Mouse (Mus musculus): ENCODE measurements at regions not wholly inside any gene's neighbourhood (a gene's known extent, or its start where the extent isn't known, plus 50 kb on each side); places are given as distances from the start of the nearest gene placed in this dataset.

- CTCF ChIA-PET = no interaction called here
These were observed 283.4 kb downstream of the Rps24 start for GRCm38 (mm10) chr14:24770015-24770977.

GRCm38 (mm10) chr14:24771663-24772062, 284.7 kb downstream of the Rps24 start:
- CTCF ChIA-PET = no interaction called here

- CTCF ChIA-PET = no interaction called here
These were observed 285.2 kb downstream of the Rps24 start for GRCm38 (mm10) chr14:24772129-24772528.

DNA sequence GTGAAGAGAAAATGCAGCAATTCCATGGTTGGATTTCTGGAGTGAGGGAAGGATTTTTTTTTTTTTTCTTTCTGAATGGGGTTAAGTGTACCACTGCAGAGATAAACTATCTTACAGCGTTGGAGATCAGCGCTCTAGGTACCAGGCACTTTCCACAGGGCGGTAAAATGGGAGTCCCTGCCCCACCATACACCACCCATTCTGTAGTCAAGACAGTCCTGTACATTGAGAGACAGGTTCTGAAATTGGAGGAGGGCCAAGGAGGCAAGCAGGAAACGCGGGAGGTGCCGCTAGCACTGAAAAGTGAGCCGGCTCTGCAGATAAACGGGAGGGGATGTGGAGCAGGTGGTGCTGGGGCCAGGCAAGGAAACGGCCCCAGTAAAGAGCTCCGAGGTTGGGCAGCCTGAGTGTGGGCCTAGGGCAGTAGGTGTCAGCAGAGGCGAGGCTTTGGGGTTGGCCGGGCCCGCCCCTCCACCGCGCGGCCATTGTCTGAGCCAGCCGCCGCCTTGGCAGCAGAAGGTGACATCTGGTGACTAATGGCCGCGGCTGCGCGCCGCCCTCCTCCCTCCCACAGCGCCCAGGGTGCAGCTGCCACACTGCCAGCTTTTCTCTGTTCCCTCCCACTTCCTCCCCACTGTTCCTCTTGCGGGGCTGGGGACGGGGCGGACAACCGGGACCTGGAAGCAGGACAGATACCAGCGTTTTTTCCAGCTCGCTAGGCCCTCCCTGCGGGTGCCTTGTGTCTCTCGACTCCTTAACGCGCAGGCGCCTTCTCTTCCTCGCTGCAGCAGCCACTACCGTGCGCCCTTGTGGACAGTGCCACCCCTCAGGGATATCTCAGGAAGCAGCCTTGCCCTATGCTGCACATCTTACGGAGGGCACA, 292.1 kb downstream of the Rps24 start:
- CTCF ChIA-PET = interaction anchor here (0.5 kb wide), 1 partner anchor 49 kb away, joined by 3 read pairs; no protein-coding TSS in a partner anchor

DNA sequence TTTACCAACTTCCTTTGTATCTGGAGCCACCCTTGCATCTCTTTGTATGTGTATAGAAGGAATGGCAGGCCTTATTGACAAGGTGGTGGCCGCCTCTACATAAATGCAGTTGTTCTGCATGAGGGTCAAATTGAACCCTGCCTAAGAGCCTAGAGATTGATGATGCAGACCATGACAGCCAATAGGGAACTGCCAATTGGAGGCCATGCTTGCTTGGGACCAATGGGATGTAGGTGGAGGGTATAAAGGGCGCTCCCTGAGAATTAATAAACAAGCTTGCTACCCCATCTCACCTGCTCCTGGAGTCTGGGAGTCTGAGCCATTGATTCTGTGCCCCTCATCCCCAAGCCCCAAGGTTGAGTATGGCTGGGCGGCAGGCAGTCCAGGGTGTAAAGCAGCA, 294.7 kb downstream of the Rps24 start:
- CTCF ChIA-PET = interaction anchor here (0.5 to 0.6 kb wide), 2 partner anchors 668 to 817 kb away, joined by 3 to 13 read pairs; no protein-coding TSS in a partner anchor

DNA sequence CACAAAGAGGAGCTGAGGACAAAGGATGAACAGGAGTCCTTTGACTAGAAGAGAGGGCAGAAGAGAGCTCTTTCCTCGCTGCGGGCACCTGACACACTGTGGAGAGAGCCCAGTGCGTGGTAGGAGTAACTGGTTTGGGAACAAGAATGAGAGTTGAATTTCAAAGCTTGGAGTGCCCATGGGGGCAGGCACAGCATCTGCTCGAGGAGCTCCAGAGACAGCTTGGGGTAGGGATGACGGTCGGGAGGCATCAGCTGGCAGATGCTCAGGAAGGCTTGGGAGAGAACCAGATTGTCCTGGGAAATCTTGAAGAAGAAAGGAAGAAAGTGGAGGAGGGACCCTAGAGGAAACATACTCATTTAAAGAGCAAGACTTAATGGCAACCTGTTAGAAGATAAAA, 297.0 kb downstream of the Rps24 start:
- CTCF ChIA-PET = no interaction called here

- CTCF ChIA-PET = no interaction called here
These were observed 298.5 kb downstream of the Rps24 start for GRCm38 (mm10) chr14:24785452-24785851.

DNA sequence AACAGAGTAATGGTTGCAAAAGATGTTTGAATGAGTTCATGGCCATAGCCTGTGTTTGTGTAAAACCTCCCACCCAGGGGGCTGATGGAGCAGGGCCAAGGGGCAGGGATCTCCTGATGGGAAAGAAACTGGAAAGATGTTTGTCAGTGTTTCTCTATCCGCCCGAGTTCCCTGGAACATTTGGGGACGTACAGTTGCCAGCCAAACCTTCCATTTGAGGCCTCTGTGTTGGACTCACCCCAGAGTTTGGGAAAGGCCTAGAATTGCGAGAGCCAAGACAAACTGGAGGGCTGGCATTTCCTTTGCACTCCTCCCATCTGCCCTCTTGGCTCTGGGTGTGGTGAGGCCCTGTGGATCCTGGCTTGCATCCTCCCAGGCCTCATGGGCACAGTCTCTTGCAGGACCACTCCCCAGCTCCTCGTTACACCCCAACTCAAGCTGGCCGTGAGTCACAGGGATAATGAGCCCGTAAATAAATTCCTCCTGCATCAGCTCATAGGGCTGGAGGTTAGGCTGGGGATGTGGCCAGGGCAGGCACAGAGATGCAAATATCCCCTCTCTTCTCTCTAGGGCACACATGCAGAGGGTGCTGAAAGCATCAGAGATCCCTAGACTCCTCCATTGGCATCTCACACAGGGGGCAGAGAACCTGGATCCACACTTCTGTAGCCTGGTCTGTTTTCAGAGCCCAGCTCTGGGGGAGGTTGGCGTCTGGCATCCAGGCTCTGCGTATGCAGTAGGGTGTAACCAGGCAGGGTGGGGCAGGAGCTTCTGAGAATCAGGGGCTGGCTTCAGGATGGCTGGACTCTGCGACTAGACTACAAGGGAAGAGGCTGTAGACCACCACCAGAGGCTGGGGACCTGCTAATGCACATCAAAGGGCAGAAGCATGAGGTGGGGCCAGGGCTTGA, 306.7 kb downstream of the Rps24 start:
- CTCF ChIA-PET = no interaction called here

DNA sequence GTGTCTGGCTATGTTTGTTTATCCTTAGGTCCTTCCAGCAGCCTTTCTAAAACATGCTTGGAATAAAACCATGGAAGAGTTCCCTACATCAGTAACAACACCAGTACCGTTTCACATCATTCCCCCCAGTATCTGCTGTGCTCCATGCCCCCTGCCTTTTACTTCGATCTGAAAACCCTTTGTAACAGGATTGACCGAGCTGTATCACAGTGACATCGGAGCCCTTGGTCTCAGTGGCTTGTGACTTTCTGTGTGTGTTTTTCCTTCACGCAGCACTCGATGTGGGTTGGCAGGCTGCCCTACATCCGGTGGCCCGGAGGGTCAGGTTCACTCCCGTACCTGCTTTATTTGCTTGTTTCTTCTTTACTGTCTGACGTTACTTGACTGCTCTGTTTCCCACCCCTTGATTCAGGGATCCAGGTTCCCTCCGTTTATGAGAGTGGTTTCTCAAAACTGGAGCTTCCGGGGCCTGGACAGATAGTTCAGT, 307.5 kb downstream of the Rps24 start:
- CTCF ChIA-PET = no interaction called here

- CTCF ChIA-PET = no interaction called here
These were observed 310.6 kb downstream of the Rps24 start for GRCm38 (mm10) chr14:24797494-24797893.

GRCm38 (mm10) chr14:24798066-24798465, 311.1 kb downstream of the Rps24 start:
- CTCF ChIA-PET = no interaction called here

DNA sequence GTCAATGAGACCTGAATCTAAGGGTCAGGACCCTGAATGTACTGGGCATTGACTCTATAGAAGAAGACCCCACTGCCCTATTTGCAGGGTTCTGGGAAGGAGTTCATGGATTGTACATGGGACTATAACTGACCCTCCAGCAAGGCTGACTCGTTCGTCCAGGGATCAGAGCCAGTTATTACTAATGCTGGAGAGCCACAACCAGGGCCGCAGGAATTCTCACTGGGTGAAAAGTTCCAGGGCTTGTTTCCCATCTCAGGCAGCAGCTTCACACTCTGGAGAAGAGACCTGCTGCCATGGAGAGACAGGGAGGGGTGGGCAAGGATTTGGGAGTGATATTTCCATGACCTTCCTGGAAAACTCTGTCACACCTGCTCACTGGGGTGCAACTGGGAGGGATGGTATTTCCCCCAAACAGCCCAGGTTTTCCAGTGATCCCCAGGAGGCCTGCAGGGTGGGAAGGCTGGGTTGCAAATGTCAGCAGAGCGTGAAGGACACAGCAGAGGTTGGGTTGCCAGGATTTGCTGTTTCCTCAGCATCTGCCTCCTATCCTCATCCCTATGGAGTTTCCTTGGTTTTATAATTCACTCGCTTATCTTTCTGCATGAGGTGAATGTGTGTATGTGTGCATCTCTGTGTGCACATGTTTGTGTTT, 316.2 kb downstream of the Rps24 start:
- CTCF ChIA-PET = no interaction called here

DNA sequence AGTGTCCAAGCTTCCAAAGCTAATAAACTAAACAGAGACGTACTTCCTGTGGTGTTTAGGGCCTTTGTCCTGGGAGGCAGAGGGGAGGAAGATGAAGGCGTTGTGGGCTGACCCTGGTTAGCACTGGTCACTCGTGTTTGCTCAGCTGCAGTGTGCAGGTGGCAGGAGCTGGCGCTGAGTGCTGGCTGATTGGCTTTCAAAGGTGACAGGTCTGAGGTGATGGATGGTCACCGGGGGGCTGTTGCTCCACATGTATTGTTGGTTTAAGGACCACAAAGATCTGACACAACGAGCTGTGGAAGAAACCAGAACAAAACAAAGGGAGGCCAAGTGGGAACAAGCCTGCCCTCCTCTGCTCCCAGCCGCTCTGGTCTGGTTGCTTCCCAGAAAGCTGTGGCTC, 320.1 kb downstream of the Rps24 start:
- CTCF ChIA-PET = no interaction called here

DNA sequence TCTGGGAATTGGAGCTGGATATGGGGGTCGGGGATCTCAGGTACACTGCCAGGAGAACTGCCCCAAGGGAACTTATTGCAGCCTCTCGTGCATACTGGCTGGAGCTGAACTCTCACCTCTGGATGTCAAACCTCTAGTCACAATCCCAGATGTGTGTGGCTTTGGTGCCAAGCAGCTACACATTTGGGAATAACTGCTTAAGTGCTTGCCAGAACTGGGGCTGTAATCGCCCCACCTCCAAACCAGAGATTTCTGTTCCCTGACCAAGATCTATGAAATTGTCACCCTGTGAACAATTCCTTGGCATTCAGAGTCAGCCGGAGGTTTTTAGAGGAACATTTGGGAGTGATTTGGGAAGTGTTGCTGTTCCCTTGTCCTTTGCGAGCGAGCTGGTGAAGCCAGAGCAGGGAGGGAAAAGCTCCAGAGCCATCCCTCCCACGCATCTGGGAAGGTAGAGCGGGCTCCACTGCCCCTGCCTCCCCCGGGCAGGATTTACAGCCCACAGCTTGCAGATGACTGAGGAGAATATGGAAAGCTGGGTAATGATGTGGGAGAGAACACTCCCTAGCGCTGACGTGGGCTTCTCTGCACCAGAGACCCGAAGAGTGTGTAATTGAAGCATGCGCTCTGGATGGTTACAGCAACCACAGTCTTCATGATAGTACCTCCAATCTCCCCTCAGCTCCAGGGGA, 336.1 kb downstream of the Rps24 start:
- CTCF ChIA-PET = no interaction called here

DNA sequence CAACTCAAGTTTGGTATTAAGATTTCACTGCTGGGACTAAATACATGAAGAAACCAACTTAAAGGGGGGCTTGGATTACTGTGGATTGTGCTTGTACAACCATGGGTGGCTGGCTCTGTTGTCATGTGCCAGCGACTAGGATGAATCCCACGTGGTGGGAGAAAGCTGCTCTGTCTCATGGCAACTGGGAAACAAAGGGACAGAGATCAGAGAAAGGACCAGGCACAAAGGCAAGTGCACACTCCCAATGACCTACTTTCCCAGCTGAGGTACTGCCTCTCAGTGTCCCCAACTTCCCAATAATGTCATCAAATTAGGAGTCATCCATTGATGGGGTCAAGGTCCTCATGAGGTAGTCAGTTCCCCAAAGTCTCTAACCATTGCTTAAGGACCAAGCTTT, 337.4 kb downstream of the Rps24 start:
- CTCF ChIA-PET = no interaction called here

GRCm38 (mm10) chr14:24825722-24826386, 338.9 kb downstream of the Rps24 start:
- CTCF ChIA-PET = no interaction called here

DNA sequence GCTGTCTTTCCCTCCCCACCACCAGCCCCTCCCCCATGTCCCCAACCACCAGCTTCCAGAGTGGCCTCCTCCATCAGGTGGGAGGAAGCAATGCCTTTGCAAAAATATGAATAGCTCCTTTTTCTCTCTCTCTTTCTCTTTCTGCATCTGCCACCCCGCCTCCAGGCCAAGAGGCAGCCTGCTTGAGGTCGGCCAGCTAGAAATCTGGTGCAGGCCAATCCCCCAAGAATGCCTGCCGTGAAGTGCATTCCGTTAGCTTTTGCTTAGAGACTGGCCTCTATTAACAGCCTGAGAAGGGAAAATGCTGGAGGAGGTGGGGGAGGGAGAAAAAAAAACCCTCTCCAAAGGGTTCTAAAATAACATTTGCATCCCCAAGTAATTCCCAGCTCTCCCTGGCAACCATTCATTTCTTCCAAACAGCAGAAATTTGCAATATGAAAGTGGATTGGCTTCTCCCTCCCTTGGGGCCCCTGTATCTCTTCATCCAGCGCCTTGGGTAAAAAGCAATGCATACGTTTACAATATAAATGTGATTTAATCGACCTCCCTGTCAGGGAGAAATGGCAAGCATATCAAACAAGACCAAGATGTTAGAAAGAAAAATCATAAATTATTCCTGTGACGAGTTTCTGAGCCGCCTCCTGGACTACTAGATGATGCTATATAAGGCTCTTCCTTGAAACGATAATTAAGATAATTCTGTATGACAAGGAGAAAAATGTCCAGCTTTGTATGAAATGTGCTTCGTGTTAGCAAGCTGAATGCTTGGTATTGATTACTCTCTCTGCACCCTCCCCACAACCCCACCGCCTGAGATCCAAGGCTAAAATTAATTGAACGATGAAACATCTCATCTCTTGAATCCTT, 339.8 kb downstream of the Rps24 start:
- CTCF ChIA-PET = no interaction called here

GRCm38 (mm10) chr14:24827381-24828031, 340.6 kb downstream of the Rps24 start:
- CTCF ChIA-PET = interaction anchor here (0.7 kb wide), 1 partner anchor 48 kb away, joined by 3 read pairs; no protein-coding TSS in a partner anchor

All from spleen, embryonic (tissue).